Mouse (Mus musculus) megakaryocyte, embryonic 14.5 days (primary cell): Measurements from ENCODE around the gene Agap3.

Experiments
- FLI1 ChIP-seq: IDR thresholded peaks from 2 replicates; pipeline ENCODE4 v1.6.1; 2012; ENCODE audit warnings: low read length, inconsistent platforms, mixed read lengths
- GATA1 ChIP-seq: IDR thresholded peaks from 3 replicates; pipeline ENCODE4 v1.6.1; 2012; ENCODE audit warnings: mixed read lengths, low read length, inconsistent platforms, borderline replicate concordance

- no peak for TF ChIP-seq GATA1
- no peak for TF ChIP-seq FLI1
Measured at GRCm38 (mm10) chr5:24510635-24511034, 58.7 kb downstream of the Agap3 start.
